In genomic region chr7:25238015-25238706, GRCm38 (mm10) we compare ENCODE assay signal across 8 mouse cellular contexts. TPM values are rescaled to one million over a fixed set of nuclear protein-coding genes. Genes with fewer than 3 reads are reported as not detected.
DNase-seq lines count a peak whose midpoint lies in the region; ATAC-seq lines count a peak whose summit lies in the region.

No protein-coding gene starts in this region.

- peak overlapping the region; percentile 38; the same call in 1 of the 2 replicates for H3K9ac ChIP-seq in kidney, embryonic 15.5 days

- peaks cover 42% of the 10 kb centered on the region for H3K36me3 ChIP-seq in heart, embryonic 10.5 days
- peaks cover 42% of the 10 kb centered on the region for H3K36me3 ChIP-seq in kidney, embryonic 15.5 days

- ATAC-seq in erythroblast, adult 5-6 weeks (replicated peaks; ENCODE audit: low FRiP score, poor library complexity, severe bottlenecking), result peak; percentile 86
- peak; percentile 92 for ATAC-seq in kidney, embryonic 15.5 days (replicated peaks; ENCODE audit: low FRiP score)
- peak; percentile 84 for ATAC-seq in monocyte, adult 5-6 weeks (replicated peaks; ENCODE audit: insufficient number of reproducible peaks, low FRiP score, low TSS enrichment, poor library complexity, severe bottlenecking)

- H3K27ac ChIP-seq in heart, embryonic 10.5 days, result peak overlapping the region; percentile 96
- peak overlapping the region; percentile 91 for H3K27ac ChIP-seq in kidney, embryonic 15.5 days

- under 1% methylated on average over 23 of the region's 23 CpGs for WGBS in heart, embryonic 10.5 days
- under 1% methylated on average over 23 of the region's 23 CpGs for WGBS in kidney, embryonic 15.5 days

- H3K27me3 ChIP-seq in heart, embryonic 10.5 days (ENCODE audit: insufficient read depth, poor library complexity, severe bottlenecking), result no peaks in the 10 kb centered on the region
- no peaks in the 10 kb centered on the region for H3K27me3 ChIP-seq in kidney, embryonic 15.5 days

- H3K4me2 ChIP-seq in kidney, embryonic 15.5 days, result peak overlapping the region; percentile 80

- no peaks in the 10 kb centered on the region for H3K9me3 ChIP-seq in heart, embryonic 10.5 days
- no peaks in the 10 kb centered on the region for H3K9me3 ChIP-seq in kidney, embryonic 15.5 days (replicated peaks)

- peaks cover 30% of the 10 kb centered on the region for H3K4me1 ChIP-seq in heart, embryonic 10.5 days
- H3K4me1 ChIP-seq in kidney, embryonic 15.5 days, result peaks cover 45% of the 10 kb centered on the region

- H3K4me3 ChIP-seq in heart, embryonic 10.5 days, result peak overlapping the region; percentile 97
- H3K4me3 ChIP-seq in kidney, embryonic 15.5 days (replicated peaks), result peak overlapping the region; percentile 96

- DNase-seq in B cell, adult 2 months, result peak; percentile 91 to 93
- peak; percentile 100 for DNase-seq in brain, adult 2 months (ENCODE audit: low read depth, low spot score)
- peak; percentile 99 for DNase-seq in heart, embryonic 10.5 days (ENCODE audit: low spot score)
- DNase-seq in liver, result peak; percentile 93
- DNase-seq in spleen, postnatal 4 days (ENCODE audit: low spot score in 2 of 2), result peak; percentile 90 to 92

RNA-seq across cellular contexts. Expression of gene Gsk3a, which starts 0.5 kb away (rescaled TPM):
- 35.2 and 39.5 TPM in 2 replicates for total RNA-seq in erythroblast, adult 5-6 weeks (2015; ENCODE audit: low replicate concordance)
- 24.2 and 29.0 TPM in 2 replicates for total RNA-seq in erythroblast, adult 5-6 weeks (2017; ENCODE audit: low replicate concordance)
- polyA plus RNA-seq in heart, embryonic 10.5 days (2016; fragmentation: Nextera tagmentation; extraction: Ambion mirVana), result 8.2 and 11.9 TPM in 2 replicates
- 10.7 and 12.1 TPM in 2 replicates for polyA plus RNA-seq in kidney, embryonic 15.5 days (2015; fragmentation: Nextera tagmentation; extraction: Ambion mirVana)
- total RNA-seq in monocyte, adult 5-6 weeks (2017), result 42.8 to 71.0 TPM (median 43.0 TPM) in 3 replicates

RNA-seq across cellular contexts. Expression of gene Erf, which starts 12.4 kb away (rescaled TPM):
- total RNA-seq in erythroblast, adult 5-6 weeks (2015; ENCODE audit: low replicate concordance), result 3.3 and 3.6 TPM in 2 replicates
- total RNA-seq in erythroblast, adult 5-6 weeks (2017; ENCODE audit: low replicate concordance), result 2.4 and 2.6 TPM in 2 replicates
- polyA plus RNA-seq in heart, embryonic 10.5 days (2016; fragmentation: Nextera tagmentation; extraction: Ambion mirVana), result 9.2 and 17.9 TPM in 2 replicates
- 16.9 and 17.9 TPM in 2 replicates for polyA plus RNA-seq in kidney, embryonic 15.5 days (2015; fragmentation: Nextera tagmentation; extraction: Ambion mirVana)
- 3.7 to 8.1 TPM (median 7.3 TPM) in 3 replicates for total RNA-seq in monocyte, adult 5-6 weeks (2017)

RNA-seq across cellular contexts. Expression of gene Zfp526, which starts 16.9 kb away (rescaled TPM):
- 25.4 and 27.4 TPM in 2 replicates for total RNA-seq in erythroblast, adult 5-6 weeks (2015; ENCODE audit: low replicate concordance)
- 33.7 and 37.7 TPM in 2 replicates for total RNA-seq in erythroblast, adult 5-6 weeks (2017; ENCODE audit: low replicate concordance)
- 2.5 and 3.0 TPM in 2 replicates for polyA plus RNA-seq in heart, embryonic 10.5 days (2016; fragmentation: Nextera tagmentation; extraction: Ambion mirVana)
- polyA plus RNA-seq in kidney, embryonic 15.5 days (2015; fragmentation: Nextera tagmentation; extraction: Ambion mirVana), result 2.5 and 2.6 TPM in 2 replicates
- total RNA-seq in monocyte, adult 5-6 weeks (2017), result 2.4 to 9.8 TPM (median 2.6 TPM) in 3 replicates

RNA-seq across cellular contexts. Expression of gene Dedd2, which starts 17.7 kb away (rescaled TPM):
- 53.8 and 59.1 TPM in 2 replicates for total RNA-seq in erythroblast, adult 5-6 weeks (2015; ENCODE audit: low replicate concordance)
- total RNA-seq in erythroblast, adult 5-6 weeks (2017; ENCODE audit: low replicate concordance), result 164 and 194 TPM in 2 replicates
- polyA plus RNA-seq in heart, embryonic 10.5 days (2016; fragmentation: Nextera tagmentation; extraction: Ambion mirVana), result 6.7 and 8.1 TPM in 2 replicates
- polyA plus RNA-seq in kidney, embryonic 15.5 days (2015; fragmentation: Nextera tagmentation; extraction: Ambion mirVana), result 10.2 and 11.7 TPM in 2 replicates
- 75.0 to 94.7 TPM (median 76.7 TPM) in 3 replicates for total RNA-seq in monocyte, adult 5-6 weeks (2017)

RNA-seq across cellular contexts. Expression of gene Cic, which starts 29.3 kb away (rescaled TPM):
- total RNA-seq in erythroblast, adult 5-6 weeks (2015; ENCODE audit: low replicate concordance), result 60.2 and 77.4 TPM in 2 replicates
- 15.3 and 26.6 TPM in 2 replicates for total RNA-seq in erythroblast, adult 5-6 weeks (2017; ENCODE audit: low replicate concordance)
- 17.0 and 28.7 TPM in 2 replicates for polyA plus RNA-seq in heart, embryonic 10.5 days (2016; fragmentation: Nextera tagmentation; extraction: Ambion mirVana)
- 28.2 and 32.4 TPM in 2 replicates for polyA plus RNA-seq in kidney, embryonic 15.5 days (2015; fragmentation: Nextera tagmentation; extraction: Ambion mirVana)
- 55.5 to 68.5 TPM (median 65.9 TPM) in 3 replicates for total RNA-seq in monocyte, adult 5-6 weeks (2017)

Comparison
In these comparisons a context has a peak if more than half of its experiments do, and no peak if none do; other contexts are left out.
1. Peak in every context shown above with its lines: DNase-seq, ATAC-seq, H3K4me3 ChIP-seq and H3K27ac ChIP-seq.